Mouse (Mus musculus): ENCODE measurements around the gene Sh3bgrl.

DNA sequence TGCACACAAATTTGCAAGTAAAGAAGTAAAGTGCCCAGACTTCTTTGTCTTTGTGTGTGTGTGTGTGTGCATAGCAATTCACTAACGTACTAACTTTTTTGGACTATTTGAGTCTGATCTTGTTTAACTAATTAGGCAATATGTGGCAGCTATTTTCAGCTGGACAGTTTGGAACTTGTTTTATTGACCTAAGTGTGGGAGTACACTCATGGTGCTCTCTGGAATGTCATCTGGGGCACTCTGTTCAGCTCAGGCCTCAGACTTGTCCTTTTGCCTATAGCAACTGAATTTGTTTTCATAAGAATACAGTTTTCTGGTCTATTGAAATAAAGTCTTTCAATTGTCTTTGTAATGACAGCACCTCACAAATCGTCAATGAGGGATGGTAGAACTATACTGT lies 42.1 kb downstream of the Sh3bgrl start:
- TF ChIP-seq CTCF (conservative IDR thresholded peaks at IDR 0.05; ENCODE audit: low read length) (no peak), NANOG (IDR thresholded peaks at IDR 0.05; ENCODE audit: borderline replicate concordance, low read length) (no peak)
